Mouse (Mus musculus) CH12.LX (cell line): Measurements from ENCODE around the gene Sh3bp5l.

Experiments used
- BHLHE40 ChIP-seq: IDR thresholded peaks from 2 replicates; pipeline ENCODE4 v1.6.1; 2011; ENCODE audit warnings: mild to moderate bottlenecking, low read depth, low read length, improper control_type of control experiment
- CHD2 ChIP-seq: IDR thresholded peaks from 2 replicates; pipeline ENCODE4 v1.6.1; 2011; ENCODE audit warnings: low read length, improper control_type of control experiment
- CTCF ChIP-seq, 2 experiments: IDR thresholded peaks in 1 of 2; conservative IDR thresholded peaks in 1 of 2; 2 replicates each; pipeline ENCODE4 v1.5.1; 2011 to 2012; ENCODE audit warnings: low read depth in 2 of 2, low read length in 2 of 2, improper control_type of control experiment in 1 of 2, inconsistent platforms in 1 of 2, mild to moderate bottlenecking in 1 of 2, moderate library complexity in 1 of 2
- EP300 ChIP-seq: IDR thresholded peaks from 2 replicates; pipeline ENCODE4 v1.6.1; 2011; ENCODE audit warnings: low read length, improper control_type of control experiment
- JUND ChIP-seq: conservative IDR thresholded peaks from 2 replicates; pipeline ENCODE4 v1.6.1; 2011; ENCODE audit warnings: low read depth, low read length, improper control_type of control experiment
- MAFK ChIP-seq: IDR thresholded peaks from 2 replicates; pipeline ENCODE4 v1.6.1; 2011; ENCODE audit warnings: low read length, improper control_type of control experiment; ENCODE audit not compliant: insufficient replicate concordance
- POLR2A ChIP-seq: IDR thresholded peaks from 2 replicates; pipeline ENCODE4 v1.6.1; 2011; ENCODE audit warnings: low read depth, mild to moderate bottlenecking, improper control_type of control experiment, low read length
- POLR2AphosphoS2 ChIP-seq: IDR thresholded peaks from 2 replicates; pipeline ENCODE4 v1.6.1; 2011; ENCODE audit warnings: low read depth, low read length, improper control_type of control experiment

DNA sequence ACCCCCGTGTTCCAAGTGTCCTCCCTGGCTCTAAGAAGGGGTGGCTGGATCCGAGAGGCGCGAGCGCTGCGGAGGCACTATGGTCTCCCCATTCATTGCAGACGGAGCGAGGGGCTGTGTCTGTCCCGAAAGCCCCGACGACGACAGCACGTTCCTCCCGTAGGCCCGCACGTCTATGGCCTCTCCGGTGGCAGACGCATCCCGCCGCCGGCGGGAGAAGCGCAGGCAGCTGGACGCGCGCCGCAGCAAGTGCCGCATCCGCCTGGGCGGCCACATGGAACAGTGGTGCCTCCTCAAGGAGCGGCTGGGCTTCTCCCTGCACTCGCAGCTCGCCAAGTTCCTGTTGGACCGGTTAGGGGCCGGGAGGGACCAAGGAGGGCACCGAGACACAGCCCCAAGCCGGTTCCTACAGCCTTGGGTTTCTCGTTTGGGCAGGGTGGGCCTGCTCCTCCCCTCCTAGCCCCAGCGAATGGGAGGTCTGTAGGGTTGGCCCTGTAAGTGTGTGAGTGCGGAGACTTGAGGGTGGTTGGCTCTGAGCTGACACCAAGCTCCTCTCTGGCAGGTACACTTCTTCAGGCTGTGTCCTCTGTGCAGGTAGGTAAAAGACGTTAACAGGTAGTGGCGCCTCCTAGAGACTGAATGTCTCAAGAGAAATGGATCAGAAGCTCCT, 23.0 kb upstream of the Sh3bp5l start:
- TF ChIP-seq EP300 = no peak
- peak in 1 of 2 experiments; percentile 55; a peak in 2 of 4 replicates for TF ChIP-seq CTCF (conservative IDR thresholded peaks at IDR 0.05 in 1 of 2, IDR thresholded peaks at IDR 0.05 in 1 of 2; ENCODE audit: low read depth in 2 of 2, low read length in 2 of 2)
- TF ChIP-seq JUND = no peak
- no peak for TF ChIP-seq MAFK
- TF ChIP-seq CHD2 = no peak
- TF ChIP-seq POLR2AphosphoS2 = no peak
- no peak for TF ChIP-seq POLR2A
- no peak for TF ChIP-seq BHLHE40
